Mouse (Mus musculus) limb, embryonic 11.5 days (tissue): Measurements from ENCODE around the gene Slc4a4. TPM values are rescaled to one million over a fixed set of nuclear protein-coding genes. Genes with fewer than 3 reads are reported as not detected.

Experiments
- ATAC-seq: fragments of 200-750 bp; cut with Nextera tagmentation; 2 replicates; pipeline ENCODE4 v1.8.0; 2017; ENCODE audit warnings: low read depth; ENCODE audit not compliant: insufficient number of reproducible peaks, low FRiP score, low TSS enrichment
- DNase-seq: peaks from one replicate; pipeline ENCODE4 v3.0.0-alpha.2; 2015; ENCODE audit warnings: low spot score
- H3K27ac ChIP-seq: fragments of 300-500 bp; sonication (generic); replicated peaks from 2 replicates; pipeline ENCODE4 v1.5.1; 2014; ENCODE audit warnings: low read depth, mild to moderate bottlenecking, low read length
- H3K27me3 ChIP-seq: fragments of 300-500 bp; sonication (generic); 2 replicates; pipeline ENCODE4 v1.6.1; 2014; ENCODE audit warnings: mild to moderate bottlenecking, low read length, mixed read lengths; ENCODE audit not compliant: control insufficient read depth, insufficient read depth
- H3K36me3 ChIP-seq: fragments of 300-500 bp; sonication (generic); 2 replicates; pipeline ENCODE4 v1.6.1; 2014; ENCODE audit warnings: mild to moderate bottlenecking, low read length, moderate library complexity, mixed read lengths; ENCODE audit not compliant: control insufficient read depth, insufficient read depth
- H3K4me1 ChIP-seq: fragments of 300-500 bp; sonication (generic); 2 replicates; pipeline ENCODE4 v1.6.1; 2014; ENCODE audit warnings: low read length, mixed read lengths; ENCODE audit not compliant: control insufficient read depth, insufficient read depth
- H3K4me2 ChIP-seq: fragments of 300-500 bp; sonication (generic); 2 replicates; pipeline ENCODE4 v1.6.1; 2014; ENCODE audit warnings: low read depth, mild to moderate bottlenecking, moderate library complexity; ENCODE audit not compliant: severe bottlenecking
- H3K4me3 ChIP-seq: fragments of 300-500 bp; sonication (generic); 2 replicates; pipeline ENCODE4 v1.5.1; 2014; ENCODE audit warnings: low read depth, low read length
- H3K9ac ChIP-seq: fragments of 300-500 bp; sonication (generic); 2 replicates; pipeline ENCODE4 v1.6.1; 2014; ENCODE audit warnings: mild to moderate bottlenecking, low read length
- H3K9me3 ChIP-seq: fragments of 300-500 bp; sonication (generic); 2 replicates; pipeline ENCODE4 v1.6.1; 2016; ENCODE audit warnings: low read length; ENCODE audit not compliant: control insufficient read depth
- WGBS: fragments of 180-500 bp; shearing (Covaris S2); extraction: QIAGEN DNeasy Blood & Tissue Kit; methylation state at CpG from one replicate; pipeline ENCODE4 v1.1.7; 2014; 5-methylcytosine and 5-hydroxymethylcytosine counted together
- polyA plus RNA-seq: library from polyadenylated mRNA; unstranded; fragments of >200 nt; fragmentation: Nextera tagmentation; extraction: Ambion mirVana; gene quantifications from 2 replicates; pipeline ENCODE4 v1.2.1, GENCODE M21; 2014

The Slc4a4 gene
- polyA plus RNA-seq, 1 experiment from 2014 or later: 1.9 TPM

- Histone ChIP-seq H3K4me3 (no peak overlapping the region), H3K9ac (no peak overlapping the region), H3K27me3 (no peaks in the 10 kb centered on the region), H3K36me3 (no peaks in the 10 kb centered on the region), H3K4me1 (peaks cover 16% of the 10 kb centered on the region), H3K9me3 (no peaks in the 10 kb centered on the region), H3K4me2 (peak overlapping the region; percentile 28; the same call in 1 of the 2 replicates), H3K27ac (no peak overlapping the region)
- 15% methylated on average over 13 of the region's 13 CpGs for WGBS
- ATAC-seq (no peak), DNase-seq (no peak)
These were observed 260.7 kb downstream of the Slc4a4 start for GRCm38 (mm10) chr5:89147282-89147790.

- Histone ChIP-seq H3K4me3 (no peak overlapping the region), H3K9ac (no peak overlapping the region), H3K27me3 (no peaks in the 10 kb centered on the region), H3K9me3 (no peaks in the 10 kb centered on the region), H3K4me1 (peaks cover 11% of the 10 kb centered on the region), H3K36me3 (no peaks in the 10 kb centered on the region), H3K27ac (no peak overlapping the region), H3K4me2 (no peak overlapping the region)
- ATAC-seq (no peak), DNase-seq (no peak)
- 8% methylated on average over 2 of the region's 2 CpGs for WGBS
These were observed 262.9 kb downstream of the Slc4a4 start for GRCm38 (mm10) chr5:89149436-89150040.

GRCm38 (mm10) chr5:89151076-89151475 is 264.5 kb downstream of the Slc4a4 start:
- no peak for ATAC-seq
- DNase-seq: no peak
- Histone ChIP-seq H3K4me2 (no peak overlapping the region), H3K4me1 (peaks cover 11% of the 10 kb centered on the region), H3K9me3 (no peaks in the 10 kb centered on the region), H3K4me3 (no peak overlapping the region), H3K36me3 (no peaks in the 10 kb centered on the region), H3K27ac (no peak overlapping the region), H3K9ac (no peak overlapping the region), H3K27me3 (no peaks in the 10 kb centered on the region)
- 73% methylated on average over 3 of the region's 3 CpGs for WGBS

GRCm38 (mm10) chr5:89171025-89171718 is 284.6 kb downstream of the Slc4a4 start:
- Histone ChIP-seq H3K4me2 (no peak overlapping the region), H3K36me3 (no peaks in the 10 kb centered on the region), H3K27me3 (no peaks in the 10 kb centered on the region), H3K4me3 (no peak overlapping the region), H3K9ac (no peak overlapping the region), H3K27ac (no peak overlapping the region), H3K4me1 (peaks cover 4% of the 10 kb centered on the region; the same call in 1 of the 2 replicates), H3K9me3 (no peaks in the 10 kb centered on the region)
- ATAC-seq: no peak
- WGBS: 93% methylated on average over 2 of the region's 2 CpGs
- no peak for DNase-seq

- no peaks in the 10 kb centered on the region for H3K9me3 ChIP-seq
- H3K9ac ChIP-seq: no peak overlapping the region
- H3K36me3 ChIP-seq: no peaks in the 10 kb centered on the region
- no peak overlapping the region for H3K4me2 ChIP-seq
- ATAC-seq (no peak), DNase-seq (no peak)
- no peaks in the 10 kb centered on the region for H3K4me1 ChIP-seq
- no peaks in the 10 kb centered on the region for H3K27me3 ChIP-seq
- H3K4me3 ChIP-seq: no peak overlapping the region
- no peak overlapping the region for H3K27ac ChIP-seq
- 49% methylated on average over 3 of the region's 3 CpGs for WGBS
These were observed 303.4 kb downstream of the Slc4a4 start for GRCm38 (mm10) chr5:89190063-89190462.

- Histone ChIP-seq H3K9ac (no peak overlapping the region), H3K27me3 (no peaks in the 10 kb centered on the region), H3K9me3 (no peaks in the 10 kb centered on the region), H3K4me2 (no peak overlapping the region), H3K36me3 (no peaks in the 10 kb centered on the region), H3K4me3 (no peak overlapping the region), H3K4me1 (no peaks in the 10 kb centered on the region), H3K27ac (no peak overlapping the region)
- DNase-seq: no peak
- no peak for ATAC-seq
- WGBS: 90% methylated on average over 3 of the region's 3 CpGs
These were observed 308.0 kb downstream of the Slc4a4 start for GRCm38 (mm10) chr5:89194654-89195053.

- WGBS: 87% methylated on average over 2 of the region's 2 CpGs
These were observed 311.9 kb downstream of the Slc4a4 start for GRCm38 (mm10) chr5:89198501-89198900.

GRCm38 (mm10) chr5:89209973-89210703 is 323.5 kb downstream of the Slc4a4 start:
- Histone ChIP-seq H3K27me3 (no peaks in the 10 kb centered on the region), H3K9me3 (no peaks in the 10 kb centered on the region), H3K9ac (no peak overlapping the region)

More at GRCm38 (mm10) chr5:89198501-89198900, 311.9 kb downstream of the Slc4a4 start:
- Histone ChIP-seq H3K9ac (no peak overlapping the region), H3K4me2 (no peak overlapping the region), H3K27me3 (no peaks in the 10 kb centered on the region), H3K4me1 (no peaks in the 10 kb centered on the region), H3K27ac (no peak overlapping the region), H3K4me3 (no peak overlapping the region), H3K9me3 (no peaks in the 10 kb centered on the region), H3K36me3 (no peaks in the 10 kb centered on the region)
- DNase-seq (no peak), ATAC-seq (no peak)

More at GRCm38 (mm10) chr5:89209973-89210703, 323.5 kb downstream of the Slc4a4 start:
- DNase-seq: peak; percentile 12
- no peak overlapping the region for H3K4me2 ChIP-seq
- 66% methylated on average over 7 of the region's 7 CpGs for WGBS
- no peak overlapping the region for H3K27ac ChIP-seq
- no peak for ATAC-seq
- no peak overlapping the region for H3K4me3 ChIP-seq
- H3K4me1 ChIP-seq: no peaks in the 10 kb centered on the region
- H3K36me3 ChIP-seq: no peaks in the 10 kb centered on the region
